Mouse (Mus musculus) adipocyte (in vitro differentiated cells): ENCODE data around the gene Mt3.
A peak's percentile ranks its signal among the peaks of the same experiment; 100 is the strongest.
"Not testable (repeated sequence)": the region's sequence is repeated elsewhere in the genome, so short reads cannot be mapped to it uniquely, and the experiment has no call there.

Experiments used
- DNase-seq: peaks from one replicate; pipeline ENCODE4 v3.0.0-alpha.2; 2016; ENCODE audit warnings: low spot score

The Mt3 gene

DNA sequence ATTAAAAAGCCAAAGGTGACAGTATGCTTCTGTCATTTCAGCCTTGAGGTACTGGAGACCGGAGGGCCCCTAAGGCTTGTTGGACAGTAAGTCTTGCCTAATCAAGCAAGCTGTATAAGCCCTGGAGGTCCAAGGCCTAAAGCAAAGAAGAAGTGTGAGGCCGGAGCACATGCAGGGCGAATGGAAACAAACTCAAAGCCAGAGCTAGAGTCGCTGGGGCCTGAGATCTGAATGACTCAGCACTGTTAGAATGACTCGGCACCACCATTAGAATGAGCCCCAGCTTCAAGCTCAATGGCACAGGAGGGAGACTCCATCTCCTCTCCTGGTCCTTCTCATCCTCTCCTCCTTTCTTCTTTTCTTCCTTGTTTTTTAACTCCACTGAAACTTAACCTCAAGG is 1.5 kb upstream of the Mt3 start:
- DNase-seq: no peak

DNA sequence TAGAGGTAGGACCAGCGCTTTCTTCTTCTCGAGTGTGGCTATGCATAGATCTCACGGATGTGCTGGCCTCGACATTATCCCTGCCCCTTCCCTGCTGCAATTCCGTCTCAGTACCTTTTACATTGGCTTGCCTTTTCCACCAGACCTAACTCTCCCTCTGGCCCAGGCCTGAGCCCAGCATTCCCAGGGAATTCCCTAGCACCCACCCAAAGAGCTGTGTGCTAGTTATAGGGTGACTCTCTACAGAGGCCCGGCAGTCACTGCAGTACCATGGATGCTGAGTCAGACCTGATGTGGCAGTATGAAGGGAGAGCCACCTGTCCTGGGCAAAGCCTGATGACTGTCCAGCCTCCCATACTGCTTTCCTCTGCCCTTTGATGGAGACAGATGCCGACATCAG is 1.0 kb downstream of the Mt3 start:
- no peak for DNase-seq

- DNase-seq: no peak
These were observed 2.1 kb downstream of the Mt3 start for GRCm38 (mm10) chr8:94154537-94154936.

GRCm38 (mm10) chr8:94156092-94156491 is 3.7 kb downstream of the Mt3 start:
- DNase-seq: no peak

DNA sequence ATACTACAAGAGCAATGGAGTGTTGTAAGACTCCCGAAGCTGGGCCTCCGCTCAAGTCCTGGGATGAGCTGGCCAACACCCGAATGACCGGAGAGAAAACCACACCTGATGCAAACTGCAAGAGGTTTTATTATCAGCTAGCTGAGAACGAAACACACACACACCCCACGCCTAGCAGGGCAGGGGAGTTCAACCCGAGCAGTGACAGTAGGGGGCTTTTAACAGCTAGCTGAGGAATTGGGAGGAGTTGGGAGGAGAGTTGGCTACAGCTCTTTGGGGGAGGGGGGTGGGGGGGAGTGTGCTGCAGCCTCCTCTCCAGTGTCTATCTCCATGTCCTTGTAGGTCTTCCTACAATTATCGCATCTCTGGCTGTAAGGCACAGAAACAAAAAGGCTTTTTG is 13.4 kb downstream of the Mt3 start:
- DNase-seq: not testable (repeated sequence)

DNA sequence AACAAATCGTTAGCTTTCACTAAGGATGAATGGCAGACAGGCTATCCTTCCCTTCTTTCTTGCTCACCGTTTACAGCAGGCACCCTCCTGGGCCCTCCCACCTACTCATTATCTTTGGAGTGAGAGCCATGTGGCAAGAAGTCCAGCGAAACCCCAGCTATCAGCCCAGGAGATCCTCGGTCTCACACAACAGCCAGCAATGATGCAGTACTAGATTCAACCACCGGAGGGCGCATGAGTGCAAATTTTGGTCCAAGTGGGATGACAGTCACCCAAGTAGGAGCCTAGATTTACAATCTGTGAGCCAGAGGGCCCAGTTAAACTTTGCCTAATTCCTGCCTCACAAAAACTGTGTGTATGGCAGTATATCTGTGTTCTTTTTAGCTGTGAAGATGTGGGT is 14.8 kb downstream of the Mt3 start:
- peak; percentile 94 for DNase-seq

- no peak for DNase-seq
These were observed 17.1 kb downstream of the Mt3 start for GRCm38 (mm10) chr8:94169547-94169946.

GRCm38 (mm10) chr8:94171321-94171755 is 18.9 kb downstream of the Mt3 start:
- DNase-seq: peak; percentile 62

DNA sequence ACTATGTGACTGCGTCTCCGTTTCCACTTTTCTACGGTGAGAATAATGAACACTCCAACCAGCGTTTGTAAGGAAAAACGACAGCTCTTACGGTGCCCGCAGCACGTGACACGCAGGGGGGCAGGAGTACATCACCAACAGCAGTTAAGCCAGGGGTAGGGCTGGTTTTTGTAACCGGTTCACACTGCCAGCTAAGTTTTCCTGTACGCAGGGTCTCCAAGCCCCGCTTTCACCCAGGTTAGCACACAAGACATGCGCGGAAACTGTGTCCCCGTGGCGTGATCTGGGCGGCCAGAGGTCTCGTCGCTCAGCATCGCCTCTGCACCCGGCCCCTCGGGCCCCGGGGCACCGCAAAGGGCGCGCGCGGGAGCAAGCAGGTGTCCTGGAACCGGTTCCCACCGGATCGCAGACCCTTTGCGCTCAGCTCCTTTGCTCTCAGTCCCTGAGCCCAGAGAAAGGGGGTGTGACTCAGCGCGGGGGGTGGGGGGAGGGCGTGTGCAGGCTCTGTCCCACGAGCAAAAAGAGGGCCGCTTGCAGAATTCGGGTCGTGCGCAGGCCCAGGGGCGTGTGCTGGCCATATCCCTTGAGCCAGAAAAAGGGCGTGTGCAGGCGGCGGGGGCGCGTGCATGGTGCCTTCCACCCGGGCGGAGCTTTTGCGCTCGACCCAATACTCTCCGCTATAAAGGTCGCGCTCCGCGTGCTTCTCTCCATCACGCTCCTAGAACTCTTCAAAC is 19.8 kb downstream of the Mt3 start, which contains the start of gene Mt2:
TSS of gene Mt2 (plus strand) at position 590 of the 734 bp plus-strand sequence.
- peak; percentile 61 for DNase-seq

DNA sequence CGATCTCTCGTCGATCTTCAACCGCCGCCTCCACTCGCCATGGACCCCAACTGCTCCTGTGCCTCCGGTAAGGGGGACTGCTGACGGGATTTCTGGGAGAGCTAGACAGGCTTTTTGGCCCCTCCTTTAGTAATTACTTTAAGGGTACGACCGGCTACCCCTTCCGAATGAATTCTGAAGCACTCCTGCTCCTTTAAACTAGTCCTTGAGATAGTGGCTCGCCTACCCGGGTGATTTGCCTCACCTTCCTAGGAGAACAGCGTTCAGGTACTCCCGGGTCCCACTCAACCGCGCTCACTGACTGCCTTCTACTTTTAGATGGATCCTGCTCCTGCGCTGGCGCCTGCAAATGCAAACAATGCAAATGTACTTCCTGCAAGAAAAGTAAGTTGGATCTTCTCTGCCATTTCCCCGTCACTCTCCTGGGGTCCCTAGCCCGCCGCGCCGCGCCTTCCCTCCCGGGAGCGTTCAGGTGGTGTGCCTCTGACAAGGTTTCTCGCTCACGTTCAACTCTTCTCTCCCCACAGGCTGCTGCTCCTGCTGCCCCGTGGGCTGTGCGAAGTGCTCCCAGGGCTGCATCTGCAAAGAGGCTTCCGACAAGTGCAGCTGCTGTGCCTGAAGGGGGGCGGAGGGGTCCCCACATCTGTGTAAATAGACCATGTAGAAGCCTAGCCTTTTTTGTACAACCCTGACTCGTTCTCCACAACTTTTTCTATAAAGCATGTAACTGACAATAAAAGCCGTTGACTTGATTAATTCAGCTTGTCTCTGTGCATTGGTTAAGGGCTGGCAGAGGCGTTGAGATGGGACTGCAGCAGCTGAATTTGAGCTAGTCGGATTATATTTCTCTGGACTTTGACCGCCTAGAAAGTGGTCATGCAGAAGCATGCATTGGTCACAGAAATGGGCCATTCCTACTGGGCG is 20.7 kb downstream of the Mt3 start:
- no peak for DNase-seq

- DNase-seq: no peak
These were observed 21.5 kb downstream of the Mt3 start for GRCm38 (mm10) chr8:94173848-94174403.

- DNase-seq: no peak
These were observed 22.3 kb downstream of the Mt3 start for GRCm38 (mm10) chr8:94174619-94175213.

- DNase-seq: no peak
These were observed 25.4 kb downstream of the Mt3 start for GRCm38 (mm10) chr8:94177716-94178390.

DNA sequence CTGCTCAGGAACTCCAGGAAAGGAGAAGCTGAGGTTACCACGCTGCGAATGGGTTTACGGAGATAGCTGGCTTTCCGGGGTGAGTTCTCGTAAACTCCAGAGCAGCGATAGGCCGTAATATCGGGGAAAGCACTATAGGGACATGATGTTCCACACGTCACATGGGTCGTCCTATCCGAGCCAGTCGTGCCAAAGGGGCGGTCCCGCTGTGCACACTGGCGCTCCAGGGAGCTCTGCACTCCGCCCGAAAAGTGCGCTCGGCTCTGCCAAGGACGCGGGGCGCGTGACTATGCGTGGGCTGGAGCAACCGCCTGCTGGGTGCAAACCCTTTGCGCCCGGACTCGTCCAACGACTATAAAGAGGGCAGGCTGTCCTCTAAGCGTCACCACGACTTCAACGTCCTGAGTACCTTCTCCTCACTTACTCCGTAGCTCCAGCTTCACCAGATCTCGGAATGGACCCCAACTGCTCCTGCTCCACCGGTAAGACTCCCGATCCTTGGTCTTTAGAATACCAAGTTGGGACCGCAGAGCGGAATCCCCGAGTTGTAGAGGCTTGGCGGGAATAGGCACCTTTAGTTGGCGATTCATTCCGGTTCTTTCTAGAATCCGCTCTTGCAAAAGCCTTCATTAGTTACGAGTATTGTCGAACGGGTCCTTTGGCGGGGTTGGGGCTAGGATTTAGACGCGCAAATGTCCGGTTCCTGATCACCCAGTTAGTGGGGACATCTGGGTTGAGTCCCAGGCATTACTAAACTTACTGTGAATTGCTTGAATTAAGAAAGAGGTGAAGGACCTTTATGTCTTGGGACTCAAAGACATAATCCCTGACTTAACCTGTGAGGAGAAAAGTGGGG is 26.7 kb downstream of the Mt3 start, which contains the start of gene Mt1:
TSS of gene Mt1 (plus strand) at position 226 of the 856 bp plus-strand sequence.
- DNase-seq: peak; percentile 99

DNA sequence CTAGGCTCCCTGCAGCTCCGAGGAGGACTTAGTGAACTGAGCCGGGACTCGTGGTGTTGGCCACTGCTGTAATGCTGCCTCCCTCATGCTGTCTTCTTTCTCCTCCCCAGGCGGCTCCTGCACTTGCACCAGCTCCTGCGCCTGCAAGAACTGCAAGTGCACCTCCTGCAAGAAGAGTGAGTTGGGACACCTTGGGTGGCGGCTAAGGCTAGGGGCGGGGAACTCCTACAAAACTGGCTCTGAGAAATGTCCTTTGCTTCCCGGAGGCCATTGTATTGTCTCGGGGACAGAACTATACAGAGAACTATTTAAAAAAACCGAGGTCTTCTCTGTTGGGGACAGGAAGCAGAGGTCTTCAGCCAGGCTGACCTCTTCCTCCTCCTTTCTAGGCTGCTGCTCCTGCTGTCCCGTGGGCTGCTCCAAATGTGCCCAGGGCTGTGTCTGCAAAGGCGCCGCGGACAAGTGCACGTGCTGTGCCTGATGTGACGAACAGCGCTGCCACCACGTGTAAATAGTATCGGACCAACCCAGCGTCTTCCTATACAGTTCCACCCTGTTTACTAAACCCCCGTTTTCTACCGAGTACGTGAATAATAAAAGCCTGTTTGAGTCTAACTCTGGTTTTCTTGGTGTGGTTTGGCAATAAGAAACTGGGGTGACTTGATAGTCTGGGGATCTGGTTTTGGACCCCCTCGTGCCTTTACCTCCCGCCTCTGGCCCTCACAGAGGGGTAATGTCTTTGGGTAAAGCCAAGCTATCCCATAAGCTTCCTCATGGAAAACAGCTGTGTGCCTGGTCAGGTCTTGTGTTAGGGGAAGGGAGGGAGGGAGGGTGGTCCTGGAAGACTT is 27.5 kb downstream of the Mt3 start:
- DNase-seq: peak; percentile 62

GRCm38 (mm10) chr8:94180561-94180908 is 28.1 kb downstream of the Mt3 start:
- peak; percentile 45 for DNase-seq

GRCm38 (mm10) chr8:94182055-94182929 is 29.9 kb downstream of the Mt3 start:
- DNase-seq: peak; percentile 39

DNA sequence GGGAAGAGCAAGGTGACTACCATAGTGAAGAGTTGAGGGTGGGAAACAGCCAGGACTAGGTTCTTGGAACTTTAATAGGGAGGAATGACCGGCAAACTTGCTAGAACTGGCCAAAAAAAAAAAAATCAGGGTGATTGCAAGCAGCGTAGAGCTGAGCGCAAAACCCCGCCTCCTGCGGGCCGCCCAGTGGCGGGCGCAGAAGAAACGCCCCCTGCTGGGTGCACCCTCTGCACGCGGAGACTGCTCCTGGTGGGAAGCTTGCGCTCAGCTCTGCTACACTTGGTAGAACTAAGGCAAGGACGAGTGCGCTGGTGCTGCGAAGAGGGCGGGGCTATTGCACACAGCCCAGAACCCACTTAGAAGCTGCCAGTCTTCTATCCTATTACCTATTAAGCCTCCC is 30.7 kb downstream of the Mt3 start:
- DNase-seq: peak; percentile 90

DNA sequence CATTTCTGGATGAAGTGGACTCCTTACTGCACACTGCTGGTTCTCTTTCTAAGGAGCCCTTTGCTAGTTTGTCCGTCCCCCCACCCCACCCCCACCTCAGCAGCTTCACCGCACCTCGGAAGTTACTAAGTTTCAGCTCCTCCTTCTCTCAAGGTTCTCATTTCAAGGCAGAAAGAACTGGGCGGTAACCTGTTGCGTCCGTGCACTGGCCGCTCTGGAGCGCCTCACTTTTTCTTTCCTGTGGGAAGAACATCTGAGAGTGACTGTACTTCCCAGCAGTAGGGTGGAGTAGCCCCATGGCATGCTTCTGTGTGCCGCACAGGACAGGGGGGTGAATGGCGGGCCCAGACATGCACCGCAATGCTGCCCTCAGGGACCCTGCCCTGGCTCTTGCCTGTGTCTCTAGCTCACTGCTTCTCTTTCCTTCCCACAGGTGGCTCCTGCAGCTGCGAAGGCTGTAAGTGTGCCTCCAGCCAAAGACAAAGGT is 32.0 kb downstream of the Mt3 start:
- no peak for DNase-seq
